Mouse (Mus musculus): ENCODE data around the gene Fryl.
A peak's percentile ranks its signal among the peaks of the same experiment; 100 is the strongest.

The Fryl gene

DNA sequence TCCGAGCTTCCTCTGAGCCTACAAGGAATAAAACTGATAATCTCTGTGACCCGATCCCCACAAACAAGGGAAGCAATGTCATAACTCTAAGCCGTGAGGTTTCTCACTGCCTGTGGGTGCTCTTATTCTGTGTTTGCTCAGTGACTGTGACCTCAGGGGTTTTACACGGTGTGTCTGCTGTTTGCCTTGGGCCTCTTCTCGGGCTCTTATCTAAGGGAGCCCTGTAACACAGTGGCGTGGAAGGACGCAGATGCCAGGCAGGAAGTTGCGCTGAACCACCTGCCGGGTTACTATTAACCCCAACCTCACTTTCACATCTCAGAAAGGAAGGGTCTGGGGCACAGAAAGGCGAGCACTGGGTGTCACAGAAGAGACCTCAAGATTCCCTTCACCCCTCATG is 62.8 kb downstream of the Fryl start:
- DNase-seq (ENCODE audit: low spot score), result peak; percentile 76

DNA sequence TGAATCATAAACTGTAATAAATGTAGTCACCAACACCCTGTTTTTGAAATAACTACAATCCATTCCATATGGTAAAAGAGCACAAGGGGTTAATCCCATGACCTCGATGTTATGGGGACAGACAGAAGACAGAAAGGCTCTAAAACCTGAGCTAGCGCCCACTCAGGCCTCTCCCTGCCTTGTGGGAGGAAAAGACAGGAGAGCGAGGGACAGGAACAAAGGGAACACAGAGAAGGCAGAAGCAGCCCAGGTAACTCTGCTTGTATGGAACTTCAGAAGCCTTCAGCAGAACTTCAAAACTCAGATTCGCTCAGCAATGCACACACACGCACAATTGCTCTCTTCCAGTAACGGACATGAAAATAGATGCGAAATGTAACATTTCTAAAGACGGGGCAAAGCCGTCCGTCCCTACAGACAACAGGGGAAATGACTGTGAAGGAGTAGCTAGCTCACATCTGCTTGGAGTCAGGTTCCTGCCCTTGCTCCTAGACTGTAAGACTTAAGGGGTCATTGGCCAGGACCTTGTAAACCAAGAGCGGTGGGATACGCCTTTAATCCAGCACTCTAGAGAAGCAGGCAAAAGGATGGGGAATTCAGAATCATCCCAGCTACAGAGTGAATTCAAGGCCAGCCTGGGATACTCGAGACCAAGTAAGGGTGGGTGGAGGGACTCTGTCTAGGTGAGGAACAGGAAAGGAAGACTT is 63.4 kb downstream of the Fryl start:
- DNase-seq (ENCODE audit: low spot score), result no peak

DNA sequence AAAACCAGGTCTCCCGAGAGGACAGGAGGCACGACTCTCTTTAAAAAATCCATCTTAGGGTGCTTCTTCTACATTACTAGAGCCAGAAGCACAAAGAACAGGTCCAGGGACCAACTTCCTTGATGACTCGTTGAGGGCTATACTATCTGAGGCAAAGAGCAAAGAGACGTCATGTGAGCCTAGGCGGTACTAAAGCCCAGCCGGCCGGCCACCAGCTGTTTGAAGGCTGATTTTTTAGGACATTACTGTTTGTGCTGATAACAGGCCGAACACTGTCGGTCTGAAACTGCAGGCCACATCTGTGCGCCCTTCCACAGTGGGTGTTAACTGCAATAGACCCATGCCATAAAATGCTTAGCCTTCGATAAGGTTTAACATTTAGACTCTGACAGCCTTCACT is 64.7 kb downstream of the Fryl start:
- peak; percentile 91 for DNase-seq (ENCODE audit: low spot score)

DNA sequence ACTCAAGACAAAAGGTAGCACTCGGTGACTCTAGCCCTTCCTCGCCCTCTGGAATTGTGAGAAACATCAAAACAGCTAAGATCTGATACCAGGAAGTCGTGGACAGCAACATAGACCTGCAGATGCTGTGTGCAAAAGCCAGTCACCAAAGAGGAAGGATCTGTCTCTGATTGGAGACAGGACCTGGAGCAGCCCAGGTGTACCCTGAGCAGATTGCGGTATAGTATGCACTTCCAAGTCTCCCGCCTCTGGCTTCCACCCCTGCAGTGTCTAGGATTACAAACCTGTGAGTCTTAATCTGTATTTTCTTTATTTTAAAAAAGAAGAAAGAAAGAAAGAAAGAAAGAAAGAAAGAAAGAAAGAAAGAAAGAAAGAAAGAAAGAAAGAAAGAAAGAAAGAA is 66.3 kb downstream of the Fryl start:
- no peak for DNase-seq (ENCODE audit: low spot score)

DNA sequence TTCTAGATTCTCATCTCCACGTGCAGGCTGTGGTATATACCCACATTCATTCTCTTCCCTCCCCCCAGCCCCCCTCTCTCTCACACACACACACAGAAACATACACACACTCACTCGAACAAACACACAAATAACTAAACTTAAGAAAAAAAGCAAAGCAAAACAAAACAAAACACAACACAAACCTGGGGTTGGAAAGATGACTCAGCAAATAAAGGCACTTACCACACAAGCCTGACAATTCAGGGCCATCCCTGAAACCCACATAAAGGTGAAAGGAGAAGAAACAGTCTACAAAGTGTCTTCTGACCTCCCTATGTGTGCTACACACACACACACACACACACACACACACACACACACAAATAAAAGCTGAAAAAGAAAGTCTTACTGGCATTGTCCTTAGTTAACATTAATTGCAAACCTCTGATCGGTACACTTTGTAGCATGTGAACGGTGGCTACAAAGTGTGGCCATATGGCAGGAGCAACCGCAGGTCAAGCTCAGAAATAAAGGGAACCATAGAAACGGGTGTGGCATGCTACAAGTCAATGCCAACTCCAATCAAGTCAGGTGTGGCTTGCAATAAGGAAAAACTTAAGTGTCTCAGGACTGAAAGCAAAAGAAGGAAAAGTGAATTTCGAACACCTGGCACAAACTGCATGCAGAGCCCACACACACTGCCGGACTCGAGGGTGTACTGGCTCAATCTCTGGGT is 66.8 kb downstream of the Fryl start:
- no peak for DNase-seq (ENCODE audit: low spot score)

DNA sequence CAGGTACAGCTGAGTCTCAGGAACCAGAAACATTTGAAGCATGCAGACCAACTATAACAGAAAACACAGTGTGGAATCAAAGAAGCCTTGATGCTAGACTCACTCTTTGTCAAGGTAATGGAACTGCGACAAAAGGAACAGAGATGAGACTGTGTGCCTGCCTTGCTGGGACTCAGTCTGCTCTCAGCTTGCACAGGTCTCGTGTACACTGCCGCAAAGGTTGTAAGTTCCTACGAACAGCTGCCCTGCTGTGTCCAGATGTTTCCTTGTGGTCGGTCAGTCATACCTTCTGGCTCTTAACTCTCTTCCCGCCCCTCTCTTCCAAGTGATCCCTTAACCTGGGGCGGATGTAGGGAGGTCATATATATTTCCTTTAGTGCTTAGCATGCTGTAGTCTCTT is 67.8 kb downstream of the Fryl start:
- DNase-seq (ENCODE audit: low spot score), result no peak

DNA sequence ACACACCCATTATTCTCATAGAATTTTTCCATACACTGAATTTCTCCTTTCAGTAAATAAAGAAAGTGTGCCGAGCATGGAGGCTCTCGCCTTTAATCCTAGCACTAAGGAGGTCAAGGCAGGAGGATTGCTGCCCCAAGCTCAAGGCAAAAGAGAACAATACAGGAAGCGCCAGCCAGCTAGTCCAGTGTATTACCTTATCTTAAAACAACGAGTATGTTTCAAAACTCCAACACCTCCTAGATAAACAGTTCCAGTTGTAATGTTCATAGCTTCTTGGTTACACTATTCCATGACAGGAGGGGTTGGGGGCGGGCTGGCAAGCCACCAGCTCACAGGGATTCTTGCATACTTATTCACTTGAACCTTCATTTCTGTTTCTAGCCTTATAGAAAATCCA is 68.3 kb downstream of the Fryl start:
- no peak for DNase-seq (ENCODE audit: low spot score)

DNA sequence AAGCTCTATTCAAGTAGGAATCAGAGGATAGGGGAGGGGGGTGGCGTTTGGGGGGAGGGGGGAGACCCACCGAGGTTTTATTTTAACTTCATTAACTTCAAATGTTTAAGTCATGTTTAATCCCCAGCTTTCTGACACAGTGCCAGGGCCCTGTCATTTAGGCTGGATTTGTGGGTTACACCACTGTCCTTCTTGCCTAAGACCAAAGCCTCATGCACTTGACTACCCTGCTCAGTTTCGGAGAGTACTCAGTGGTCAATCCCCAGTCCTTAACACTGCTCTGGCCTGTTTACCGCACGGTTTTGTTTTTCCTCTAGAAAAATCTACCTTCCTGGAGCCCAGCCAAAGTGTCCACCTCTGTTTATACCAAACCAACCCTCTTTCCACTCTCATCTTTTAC is 69.5 kb downstream of the Fryl start:
- DNase-seq (ENCODE audit: low spot score), result no peak

DNA sequence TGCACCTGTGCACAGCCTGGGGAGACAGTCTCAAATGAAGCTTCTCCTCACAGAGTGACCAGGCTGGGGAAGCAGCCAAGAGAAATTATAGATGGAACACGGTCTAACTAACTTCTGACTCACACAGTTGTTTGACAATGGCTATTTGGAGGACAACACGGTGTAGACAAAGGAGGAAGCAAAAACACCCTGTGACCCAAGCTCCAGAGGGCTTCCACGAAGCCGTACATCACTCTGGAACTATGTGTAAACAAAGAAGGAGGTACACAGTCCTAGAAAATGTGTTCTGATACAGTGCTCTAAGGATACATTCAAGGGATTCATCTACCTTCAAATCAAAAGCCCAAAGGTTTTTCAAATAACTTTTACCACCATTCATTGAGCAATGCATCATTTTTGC is 71.0 kb downstream of the Fryl start:
- no peak for DNase-seq (ENCODE audit: low spot score)

DNA sequence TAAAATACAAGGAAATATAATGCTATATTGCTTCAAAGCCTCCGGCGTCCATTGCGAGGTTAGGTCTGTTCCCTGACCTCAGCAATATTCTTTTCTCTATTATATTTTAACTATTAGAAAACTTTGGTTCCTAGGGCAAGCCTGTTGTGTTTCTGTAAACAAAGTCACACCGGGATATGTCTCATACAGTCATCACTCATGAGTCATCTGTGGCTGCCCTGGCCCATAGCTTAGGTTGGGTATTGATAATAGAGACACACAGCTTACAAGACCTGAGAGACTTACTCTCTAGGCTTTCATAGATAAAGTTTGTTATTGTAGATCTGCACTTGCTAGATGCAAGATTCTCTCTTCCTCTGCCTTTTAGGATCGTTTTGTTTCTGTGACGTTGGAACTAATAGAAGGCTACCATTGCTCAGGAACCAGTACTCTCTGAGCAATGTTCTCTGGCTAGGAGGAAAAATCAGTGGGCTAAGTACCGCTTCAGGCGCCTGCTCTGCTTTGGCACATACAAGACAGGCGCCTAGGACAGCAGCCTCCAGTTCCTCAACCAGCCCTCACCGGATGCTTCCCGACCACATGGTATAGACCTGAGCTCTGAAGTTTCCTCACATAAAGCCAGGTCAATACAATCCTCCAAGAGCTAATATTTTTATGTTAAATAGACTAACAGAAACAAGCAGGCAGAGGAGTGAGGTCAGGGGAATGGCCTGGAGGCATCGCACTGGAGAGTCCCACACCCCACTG is 73.5 kb downstream of the Fryl start:
- no peak for DNase-seq (ENCODE audit: low spot score)

DNA sequence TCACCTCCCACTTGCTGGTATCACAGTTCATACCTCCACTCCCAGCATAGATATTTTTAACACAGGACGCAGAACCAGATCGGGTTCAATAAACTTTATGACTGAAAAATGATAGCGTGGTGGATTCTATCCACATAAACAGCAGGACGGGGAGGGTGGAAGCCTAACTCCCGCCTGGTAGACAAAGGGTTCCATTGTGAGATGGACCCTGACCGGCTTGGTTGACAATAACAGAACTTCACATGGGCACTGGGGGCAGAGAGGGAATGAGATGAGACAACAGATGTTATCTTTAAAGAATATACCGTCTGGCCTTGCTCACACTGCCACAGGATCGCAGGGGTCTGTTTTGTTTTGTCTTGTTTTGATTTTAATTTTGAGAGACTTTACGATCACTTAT is 74.2 kb downstream of the Fryl start:
- no peak for DNase-seq (ENCODE audit: low spot score)

DNA sequence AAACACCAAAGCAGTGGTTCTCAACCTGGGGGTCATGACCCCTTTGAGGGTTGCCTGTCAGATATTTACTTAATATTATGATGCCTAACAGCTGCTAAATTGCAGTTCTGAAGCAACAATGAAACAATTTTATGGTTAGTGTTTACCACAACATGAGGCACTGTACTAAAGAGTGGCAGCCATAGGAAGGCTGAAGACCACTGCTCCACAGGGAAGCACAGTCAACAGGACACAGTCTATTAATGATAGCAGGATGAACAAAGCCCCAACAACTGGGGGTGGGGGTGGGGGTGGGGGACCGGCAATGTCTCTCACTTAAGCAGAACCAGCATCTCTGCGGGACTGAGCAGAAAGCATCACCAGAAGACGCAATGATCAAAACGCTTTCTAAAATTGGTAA is 80.1 kb downstream of the Fryl start:
- DNase-seq (ENCODE audit: low spot score), result no peak

DNA sequence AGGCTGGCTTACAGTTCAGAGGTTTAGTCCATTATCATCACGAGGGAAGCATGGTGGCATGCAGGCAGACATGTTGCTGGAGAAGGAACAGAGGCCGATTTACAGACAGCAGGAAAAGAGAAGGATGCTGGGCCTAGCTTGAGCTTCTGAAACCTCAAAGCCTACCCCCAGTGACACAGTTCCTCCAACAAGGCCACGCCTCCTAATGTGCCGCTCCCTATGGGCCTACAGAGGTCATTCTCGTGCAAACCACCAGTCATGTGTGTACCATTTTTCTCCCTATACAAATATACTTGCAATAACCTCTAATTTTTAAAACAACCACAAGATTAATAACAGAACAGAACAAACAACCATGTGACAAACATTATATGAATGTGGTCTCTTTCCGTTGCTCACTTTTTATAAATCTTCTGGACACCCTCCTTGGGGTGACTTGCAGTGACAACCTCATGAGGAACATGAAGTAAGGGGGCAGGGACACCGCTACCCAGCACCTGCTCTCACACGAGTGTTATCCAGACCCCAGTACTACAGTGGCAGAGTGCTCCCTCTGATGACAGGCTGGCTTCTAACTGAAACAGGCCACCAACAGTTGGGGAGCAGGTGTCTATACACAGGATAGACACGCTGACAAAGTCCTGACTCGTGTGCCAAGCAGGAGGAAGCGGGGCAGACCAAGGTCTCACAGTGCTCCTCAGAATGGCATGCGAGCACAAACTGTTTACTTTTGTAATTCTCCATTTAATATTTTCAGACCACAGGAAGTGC is 80.9 kb downstream of the Fryl start:
- DNase-seq (ENCODE audit: low spot score), result no peak

DNA sequence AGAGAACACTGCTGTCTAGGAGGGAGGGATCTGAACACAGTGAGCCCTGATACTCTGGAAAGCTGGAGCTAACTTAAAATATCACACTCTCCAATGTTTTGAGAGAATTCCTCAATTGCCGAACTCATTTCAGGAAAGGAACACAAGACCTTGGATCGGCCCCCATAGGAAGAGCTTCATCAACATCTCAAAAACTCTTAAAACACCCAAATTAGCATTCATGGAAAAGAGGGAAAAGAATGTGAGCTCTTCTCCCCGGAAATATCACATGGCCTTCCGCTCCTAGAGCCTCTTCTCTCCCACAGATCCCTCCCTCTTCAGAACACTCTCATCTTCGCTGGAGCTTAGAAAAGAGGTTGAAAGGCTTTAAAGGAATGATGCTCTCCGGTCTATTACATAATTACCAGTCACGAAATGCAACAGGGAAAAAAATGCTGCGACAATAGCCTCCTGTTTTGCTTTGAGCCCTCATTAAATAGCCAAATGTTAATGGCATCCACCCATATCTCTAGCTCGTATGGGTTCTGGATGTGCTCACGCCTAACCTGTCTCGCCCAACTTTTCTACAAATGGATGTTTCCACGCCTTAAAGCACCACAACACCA is 84.4 kb downstream of the Fryl start:
- no peak for DNase-seq (ENCODE audit: low spot score)

DNA sequence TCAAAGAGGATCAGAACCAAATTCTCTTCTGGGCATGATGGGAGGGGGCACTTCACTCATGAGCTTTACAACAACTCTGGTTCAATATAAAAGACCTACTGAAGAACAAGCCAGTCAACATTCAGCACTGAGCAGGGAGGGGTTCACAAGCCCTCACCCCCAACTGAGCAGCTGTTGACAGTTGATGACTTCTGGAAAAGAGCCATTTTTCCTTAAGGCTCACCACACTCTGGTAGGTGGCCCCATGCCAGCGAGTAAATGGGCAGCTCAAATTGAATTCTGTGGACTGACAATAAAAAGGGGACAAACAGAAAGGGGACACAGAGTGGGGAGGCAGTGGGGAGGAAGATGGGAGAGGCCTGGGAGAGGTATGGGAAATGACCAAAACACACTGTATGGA is 85.2 kb downstream of the Fryl start:
- no peak for DNase-seq (ENCODE audit: low spot score)

DNA sequence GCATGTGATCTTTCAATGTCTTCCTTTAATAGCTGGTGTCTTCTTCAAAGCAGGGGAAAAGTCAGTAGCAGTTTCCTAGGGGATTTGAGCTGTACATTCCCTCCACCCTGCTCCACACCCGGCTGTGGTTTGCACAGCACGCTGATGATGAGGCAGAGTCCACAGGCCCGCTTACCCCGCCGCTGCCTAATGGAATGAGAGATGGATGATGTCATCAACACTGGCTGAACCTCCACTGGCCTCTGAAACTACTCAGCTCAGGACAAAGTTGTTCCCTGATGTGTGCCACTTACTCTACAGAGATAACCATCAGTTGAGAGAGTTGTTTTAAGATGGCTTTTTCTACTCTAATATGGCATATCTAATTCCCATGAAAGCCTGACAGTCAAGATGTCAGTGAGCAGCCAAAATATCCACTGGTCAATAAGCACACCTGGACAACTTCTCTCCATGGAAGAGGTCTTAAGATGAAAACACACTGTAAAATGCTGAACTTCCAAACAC is 87.6 kb downstream of the Fryl start:
- DNase-seq (ENCODE audit: low spot score), result no peak

DNA sequence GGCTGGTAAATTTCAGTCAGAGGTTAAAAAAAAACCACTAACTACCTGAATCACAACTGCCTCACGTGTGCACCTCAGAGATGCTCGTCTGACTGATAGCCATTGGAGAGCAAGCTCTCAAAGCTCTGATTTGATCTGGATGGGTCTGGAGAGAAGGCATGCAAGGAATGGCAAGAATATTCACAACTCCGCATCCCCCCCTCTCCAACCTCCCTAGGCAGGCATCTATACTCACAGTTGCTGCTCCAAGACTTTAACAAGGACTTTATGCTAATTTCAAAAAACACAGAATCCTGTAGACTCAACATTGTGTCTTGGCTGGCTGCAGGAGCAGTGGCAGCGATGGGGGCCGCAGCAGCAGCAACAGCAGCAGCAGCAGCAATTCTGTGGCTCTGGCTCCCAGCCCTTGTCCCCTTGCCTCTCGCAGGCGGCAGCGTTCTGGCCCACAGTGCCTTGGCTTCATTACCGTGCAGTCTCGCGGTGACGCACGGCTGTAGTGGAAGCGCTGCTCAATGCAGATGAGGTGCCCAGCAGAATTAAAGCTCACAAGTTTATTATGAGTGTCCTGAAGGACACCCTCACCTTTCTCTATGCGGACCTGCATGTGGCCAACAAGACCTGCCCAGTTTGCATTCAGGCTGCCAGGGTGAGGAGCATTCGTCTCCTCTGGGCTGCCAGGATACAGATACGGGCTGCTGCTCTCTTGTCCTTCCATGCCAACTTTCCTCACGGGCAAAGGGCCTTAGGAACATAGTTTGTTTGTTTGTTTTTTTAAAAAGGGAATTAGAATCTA is 88.2 kb downstream of the Fryl start:
- DNase-seq (ENCODE audit: low spot score), result no peak

DNA sequence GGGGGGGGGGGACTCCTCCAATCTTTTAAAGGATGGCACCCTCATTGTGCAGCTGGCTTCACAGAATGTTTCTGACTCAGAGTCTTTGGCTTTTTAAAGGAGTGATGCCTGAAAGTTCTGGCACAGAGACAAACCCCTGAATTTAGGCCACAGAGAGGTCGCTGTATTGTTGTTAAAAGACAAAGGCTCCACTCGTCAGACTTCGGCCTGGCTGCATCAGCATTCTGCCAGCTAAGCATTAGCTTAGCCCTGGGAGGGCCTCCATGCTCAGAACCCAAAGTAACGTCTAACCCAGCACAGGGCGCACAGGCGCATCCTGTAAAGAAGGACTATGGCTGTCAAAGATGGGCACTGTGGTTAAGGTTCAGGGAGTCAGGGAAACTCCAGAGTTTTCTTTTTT is 92.4 kb downstream of the Fryl start:
- no peak for DNase-seq (ENCODE audit: low spot score)

DNA sequence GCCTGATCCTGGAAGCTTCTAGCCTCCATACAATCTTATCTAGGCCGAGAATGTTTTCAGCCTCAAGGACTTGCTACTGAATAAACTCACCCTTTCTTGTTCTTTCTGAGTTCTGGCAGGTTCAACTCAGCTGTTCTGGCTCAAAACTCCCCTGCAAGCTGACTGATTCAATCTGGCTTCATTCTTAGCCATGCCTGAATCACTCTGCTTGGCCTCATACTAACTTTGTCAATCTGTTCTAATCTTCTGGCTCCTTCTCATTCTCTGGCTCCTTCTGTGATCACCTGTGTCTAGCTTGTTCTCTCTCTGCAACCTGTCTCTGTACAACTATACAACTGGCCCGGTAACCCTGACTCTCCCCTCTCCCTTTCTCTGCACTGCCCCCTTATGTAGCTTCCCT is 93.9 kb downstream of the Fryl start:
- no peak for DNase-seq (ENCODE audit: low spot score)

DNA sequence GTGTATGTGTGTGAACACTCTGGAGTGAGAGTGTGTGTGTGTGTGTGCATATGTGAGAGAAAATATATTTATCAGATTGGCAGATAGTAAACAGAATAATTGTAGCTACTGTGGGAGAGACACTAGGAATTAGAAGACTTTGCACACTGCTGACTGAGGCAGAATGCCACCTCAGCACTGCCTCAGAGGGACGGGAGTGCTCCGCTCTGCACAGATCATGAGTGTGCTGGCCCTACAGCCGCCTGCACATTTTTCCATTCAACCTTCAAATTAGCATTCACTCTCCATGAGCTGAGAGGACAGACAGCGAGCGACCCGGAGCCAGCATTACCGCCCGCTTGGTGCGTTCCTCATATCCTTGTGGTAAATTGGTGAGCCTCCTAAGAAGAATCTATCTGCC is 96.0 kb downstream of the Fryl start:
- no peak for DNase-seq (ENCODE audit: low spot score)

DNA sequence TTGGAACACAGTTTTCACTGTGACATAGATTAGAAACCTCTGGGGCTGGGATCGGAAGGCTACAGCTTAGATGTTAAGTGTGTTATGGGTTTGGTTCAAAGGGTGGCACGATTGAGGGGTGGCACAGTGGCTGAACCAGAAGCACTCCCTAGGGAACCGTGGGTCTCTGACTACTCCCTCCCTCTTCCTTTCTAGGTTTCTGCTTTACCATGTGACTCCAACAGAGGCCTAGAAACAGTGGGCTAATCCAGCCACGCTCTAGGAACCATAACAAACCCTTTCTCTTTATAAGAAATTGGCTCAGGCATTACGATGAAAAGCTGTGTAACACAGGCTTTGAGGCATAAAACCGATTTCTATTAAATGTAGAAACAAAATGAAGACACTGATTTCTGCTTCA is 98.9 kb downstream of the Fryl start:
- no peak for DNase-seq (ENCODE audit: low spot score)

All from c-Kit-positive CD71-positive TER-119-positive erythroid progenitor cells, embryonic 14.5 days (primary cell).